Mouse (Mus musculus) embryonic facial prominence, embryonic 10.5 days (tissue): ENCODE measurements around the gene Adm. TPM values are rescaled to one million over a fixed set of nuclear protein-coding genes. Genes with fewer than 3 reads are reported as not detected.
"Not testable (repeated sequence)": the region's sequence is repeated elsewhere in the genome, so short reads cannot be mapped to it uniquely, and the experiment has no call there.

ENCODE experiments used
- DNase-seq: peaks from one replicate; pipeline ENCODE4 v3.0.0-alpha.2; 2017; ENCODE audit warnings: low spot score
- H3K27ac ChIP-seq: fragments of 300-500 bp; sonication (generic); replicated peaks from 2 replicates; pipeline ENCODE4 v1.5.1; 2016; ENCODE audit warnings: mild to moderate bottlenecking
- H3K27me3 ChIP-seq: fragments of 300-500 bp; sonication (generic); replicated peaks from 2 replicates; pipeline ENCODE4 v1.6.1; 2016; ENCODE audit warnings: low read depth, mild to moderate bottlenecking; ENCODE audit not compliant: poor library complexity, severe bottlenecking
- H3K36me3 ChIP-seq: fragments of 300-500 bp; sonication (generic); replicated peaks from 2 replicates; pipeline ENCODE4 v1.6.1; 2016; ENCODE audit warnings: mild to moderate bottlenecking, moderate library complexity
- H3K4me1 ChIP-seq: fragments of 300-500 bp; sonication (generic); 2 replicates; pipeline ENCODE4 v1.6.1; 2016
- H3K4me3 ChIP-seq: fragments of 300-500 bp; sonication (generic); 2 replicates; pipeline ENCODE4 v1.5.1; 2016; ENCODE audit warnings: mild to moderate bottlenecking, moderate library complexity
- H3K9me3 ChIP-seq: fragments of 300-500 bp; sonication (generic); 2 replicates; pipeline ENCODE4 v1.6.1; 2016; ENCODE audit warnings: mild to moderate bottlenecking
- WGBS: fragments of 180-500 bp; shearing (Covaris S2); methylation state at CpG from one replicate; pipeline ENCODE4 v1.1.7; 2016; 5-methylcytosine and 5-hydroxymethylcytosine counted together
- polyA plus RNA-seq: library from polyadenylated mRNA; unstranded; fragments of >200 nt; fragmentation: Nextera tagmentation; extraction: Ambion mirVana; gene quantifications from 2 replicates; pipeline ENCODE4 v1.2.1, GENCODE M21; 2016

Adm gene
- 1.9 and 2.9 TPM in 2 replicates for polyA plus RNA-seq

- Histone ChIP-seq H3K27ac (peak within 1 kb of the TSS; percentile 55), H3K4me3 (peak within 1 kb of the TSS; percentile 59), H3K4me1 (peaks cover 50% of the 10 kb centered on the region), H3K9me3 (no peaks in the 10 kb centered on the region), H3K27me3 (peaks cover 90% of the 10 kb centered on the region), H3K36me3 (no peaks in the 10 kb centered on the region)
- WGBS, result 1% methylated on average over 30 of the region's 30 CpGs
- DNase-seq, result peak; percentile 80
These were observed at the start of gene Adm for GRCm38 (mm10) chr7:110627486-110628272. Gene Adm, plus strand, starts transcription at chr7:110627661.

GRCm38 (mm10) chr7:110583705-110584104, 43.8 kb upstream of the Adm start:
- WGBS, result 87% methylated on average over 3 of the region's 3 CpGs
- Histone ChIP-seq H3K4me3 (no peak overlapping the region), H3K4me1 (peaks cover 6% of the 10 kb centered on the region), H3K27ac (no peak overlapping the region), H3K9me3 (no peaks in the 10 kb centered on the region), H3K27me3 (no peaks in the 10 kb centered on the region), H3K36me3 (0 out of 2 replicates have a peak, but pooled peaks cover 4% of the 10 kb centered on the region)
- DNase-seq, result no peak

GRCm38 (mm10) chr7:110584159-110584558, 43.3 kb upstream of the Adm start:
- Histone ChIP-seq H3K27me3 (no peaks in the 10 kb centered on the region), H3K27ac (no peak overlapping the region), H3K4me1 (peaks cover 6% of the 10 kb centered on the region), H3K36me3 (0 out of 2 replicates have a peak, but pooled peaks cover 4% of the 10 kb centered on the region), H3K4me3 (no peak overlapping the region), H3K9me3 (no peaks in the 10 kb centered on the region)
- no peak for DNase-seq
- WGBS, result 72% methylated on average over 2 of the region's 2 CpGs

GRCm38 (mm10) chr7:110585250-110585649, 42.2 kb upstream of the Adm start:
- peaks cover 6% of the 10 kb centered on the region for H3K4me1 ChIP-seq
- H3K9me3 ChIP-seq, result no peaks in the 10 kb centered on the region
- 85% methylated on average over 2 of the region's 2 CpGs for WGBS
- no peak overlapping the region for H3K4me3 ChIP-seq
- no peaks in the 10 kb centered on the region for H3K27me3 ChIP-seq
- no peak overlapping the region for H3K27ac ChIP-seq
- DNase-seq, result no peak
- 0 out of 2 replicates have a peak, but pooled peaks cover 4% of the 10 kb centered on the region for H3K36me3 ChIP-seq

GRCm38 (mm10) chr7:110587721-110588120, 39.7 kb upstream of the Adm start:
- Histone ChIP-seq H3K27me3 (no peaks in the 10 kb centered on the region), H3K36me3 (0 out of 2 replicates have a peak, but pooled peaks cover 4% of the 10 kb centered on the region), H3K27ac (no peak overlapping the region), H3K9me3 (no peaks in the 10 kb centered on the region), H3K4me3 (no peak overlapping the region), H3K4me1 (peaks cover 6% of the 10 kb centered on the region)
- 84% methylated on average over 1 of the region's 1 CpGs for WGBS
- no peak for DNase-seq

GRCm38 (mm10) chr7:110593991-110594390, 33.5 kb upstream of the Adm start:
- not testable (repeated sequence) for H3K36me3 ChIP-seq, H3K27me3 ChIP-seq, H3K4me1 ChIP-seq, DNase-seq, H3K4me3 ChIP-seq, H3K27ac ChIP-seq, H3K9me3 ChIP-seq
- 91% methylated on average over 3 of the region's 3 CpGs for WGBS

- no peaks in the 10 kb centered on the region for H3K9me3 ChIP-seq
- peaks cover 10% of the 10 kb centered on the region for H3K36me3 ChIP-seq
- no peak for DNase-seq
- no peak overlapping the region for H3K4me3 ChIP-seq
- WGBS, result 94% methylated on average over 1 of the region's 1 CpGs
- H3K27ac ChIP-seq, result no peak overlapping the region
- H3K4me1 ChIP-seq, result no peaks in the 10 kb centered on the region
- no peaks in the 10 kb centered on the region for H3K27me3 ChIP-seq
These were observed 30.3 kb upstream of the Adm start for GRCm38 (mm10) chr7:110597141-110597540.

GRCm38 (mm10) chr7:110605476-110605875, 22.0 kb upstream of the Adm start:
- H3K27ac ChIP-seq, result no peak overlapping the region
- no peak overlapping the region for H3K4me3 ChIP-seq
- H3K27me3 ChIP-seq, result no peaks in the 10 kb centered on the region
- no peak for DNase-seq
- WGBS, result 76% methylated on average over 4 of the region's 4 CpGs
- H3K4me1 ChIP-seq, result 0 out of 2 replicates have a peak, but pooled peaks cover 2% of the 10 kb centered on the region
- H3K36me3 ChIP-seq, result no peaks in the 10 kb centered on the region; the same call in 1 of the 2 replicates
- H3K9me3 ChIP-seq, result no peaks in the 10 kb centered on the region

GRCm38 (mm10) chr7:110606906-110607305, 20.6 kb upstream of the Adm start:
- no peak overlapping the region for H3K4me3 ChIP-seq
- 0 out of 2 replicates have a peak, but pooled peaks cover 5% of the 10 kb centered on the region for H3K4me1 ChIP-seq
- WGBS, result 92% methylated on average over 1 of the region's 1 CpGs
- DNase-seq, result no peak
- H3K27ac ChIP-seq, result no peak overlapping the region
- H3K9me3 ChIP-seq, result no peaks in the 10 kb centered on the region
- H3K27me3 ChIP-seq, result no peaks in the 10 kb centered on the region
- no peaks in the 10 kb centered on the region; the same call in 1 of the 2 replicates for H3K36me3 ChIP-seq

GRCm38 (mm10) chr7:110613381-110614132, 13.9 kb upstream of the Adm start:
- 4% methylated on average over 17 of the region's 17 CpGs for WGBS
- Histone ChIP-seq H3K9me3 (no peaks in the 10 kb centered on the region), H3K4me3 (peak overlapping the region; percentile 94), H3K36me3 (no peaks in the 10 kb centered on the region), H3K27ac (peak overlapping the region; percentile 98), H3K4me1 (peaks cover 22% of the 10 kb centered on the region), H3K27me3 (peaks cover 15% of the 10 kb centered on the region)
- DNase-seq, result no peak

GRCm38 (mm10) chr7:110614133-110615063, 13.1 kb upstream of the Adm start, which contains the start of gene Sbf2:
Gene Sbf2, minus strand, starts transcription at chr7:110614922.
- Histone ChIP-seq H3K27me3 (peaks cover 19% of the 10 kb centered on the region), H3K9me3 (no peaks in the 10 kb centered on the region), H3K4me3 (peak within 1 kb of the TSS; percentile 94), H3K4me1 (peaks cover 22% of the 10 kb centered on the region), H3K36me3 (no peaks in the 10 kb centered on the region), H3K27ac (peak within 1 kb of the TSS; percentile 98)
- WGBS, result under 1% methylated on average over 127 of the region's 127 CpGs
- peak; percentile 94 for DNase-seq

GRCm38 (mm10) chr7:110615151-110615631, 12.3 kb upstream of the Adm start:
- Histone ChIP-seq H3K4me1 (peaks cover 22% of the 10 kb centered on the region), H3K36me3 (no peaks in the 10 kb centered on the region), H3K27me3 (peaks cover 26% of the 10 kb centered on the region), H3K27ac (peak overlapping the region; percentile 98), H3K4me3 (peak overlapping the region; percentile 94), H3K9me3 (no peaks in the 10 kb centered on the region)
- no peak for DNase-seq
- WGBS, result 1% methylated on average over 20 of the region's 20 CpGs
